Mouse (Mus musculus) hindbrain, embryonic 10.5 days (tissue): ENCODE results near the gene Psmb4. TPM values are rescaled to one million over a fixed set of nuclear protein-coding genes. Genes with fewer than 3 reads are reported as not detected.
"Not testable (repeated sequence)": the region's sequence is repeated elsewhere in the genome, so short reads cannot be mapped to it uniquely, and the experiment has no call there.

ENCODE experiments used
- DNase-seq: peaks from one replicate; pipeline ENCODE4 v3.0.0-alpha.2; 2017; ENCODE audit warnings: low spot score
- H3K27ac ChIP-seq: fragments of 300-500 bp; sonication (generic); 2 replicates; pipeline ENCODE4 v1.5.1; 2016; ENCODE audit warnings: mild to moderate bottlenecking, moderate library complexity
- H3K27me3 ChIP-seq: fragments of 300-500 bp; sonication (generic); 2 replicates; pipeline ENCODE4 v1.6.1; 2016; ENCODE audit warnings: mild to moderate bottlenecking; ENCODE audit not compliant: poor library complexity, insufficient read depth, severe bottlenecking
- H3K36me3 ChIP-seq: fragments of 300-500 bp; sonication (generic); 2 replicates; pipeline ENCODE4 v1.6.1; 2016; ENCODE audit warnings: mild to moderate bottlenecking, moderate library complexity
- H3K4me1 ChIP-seq: fragments of 300-500 bp; sonication (generic); replicated peaks from 2 replicates; pipeline ENCODE4 v1.6.1; 2016; ENCODE audit warnings: mild to moderate bottlenecking
- H3K4me3 ChIP-seq: fragments of 300-500 bp; sonication (generic); 2 replicates; pipeline ENCODE4 v1.5.1; 2016; ENCODE audit warnings: mild to moderate bottlenecking, moderate library complexity
- H3K9me3 ChIP-seq: fragments of 300-500 bp; sonication (generic); 2 replicates; pipeline ENCODE4 v1.6.1; 2016; ENCODE audit warnings: mild to moderate bottlenecking, moderate library complexity
- WGBS: fragments of 180-500 bp; shearing (Covaris S2); methylation state at CpG from one replicate; pipeline ENCODE4 v1.1.7; 2016; 5-methylcytosine and 5-hydroxymethylcytosine counted together
- polyA plus RNA-seq: library from polyadenylated mRNA; unstranded; fragments of >200 nt; fragmentation: Nextera tagmentation; extraction: Ambion mirVana; gene quantifications from 2 replicates; pipeline ENCODE4 v1.2.1, GENCODE M21; 2016

The Psmb4 gene
- polyA plus RNA-seq, 1 experiment from 2014 or later = 366 TPM

GRCm38 (mm10) chr3:94922333-94922732, 35.6 kb upstream of the Psmb4 start:
- Histone ChIP-seq H3K27ac (no peak overlapping the region), H3K27me3 (no peaks in the 10 kb centered on the region), H3K4me1 (peaks cover 7% of the 10 kb centered on the region), H3K36me3 (no peaks in the 10 kb centered on the region), H3K4me3 (no peak overlapping the region), H3K9me3 (no peaks in the 10 kb centered on the region)
- no peak for DNase-seq
- 67% methylated on average over 3 of the region's 3 CpGs for WGBS

GRCm38 (mm10) chr3:94921104-94921503, 34.3 kb upstream of the Psmb4 start:
- Histone ChIP-seq H3K4me3 (no peak overlapping the region), H3K36me3 (no peaks in the 10 kb centered on the region), H3K4me1 (peaks cover 7% of the 10 kb centered on the region), H3K27me3 (no peaks in the 10 kb centered on the region), H3K9me3 (no peaks in the 10 kb centered on the region), H3K27ac (no peak overlapping the region)
- 64% methylated on average over 3 of the region's 3 CpGs for WGBS
- no peak for DNase-seq

DNA sequence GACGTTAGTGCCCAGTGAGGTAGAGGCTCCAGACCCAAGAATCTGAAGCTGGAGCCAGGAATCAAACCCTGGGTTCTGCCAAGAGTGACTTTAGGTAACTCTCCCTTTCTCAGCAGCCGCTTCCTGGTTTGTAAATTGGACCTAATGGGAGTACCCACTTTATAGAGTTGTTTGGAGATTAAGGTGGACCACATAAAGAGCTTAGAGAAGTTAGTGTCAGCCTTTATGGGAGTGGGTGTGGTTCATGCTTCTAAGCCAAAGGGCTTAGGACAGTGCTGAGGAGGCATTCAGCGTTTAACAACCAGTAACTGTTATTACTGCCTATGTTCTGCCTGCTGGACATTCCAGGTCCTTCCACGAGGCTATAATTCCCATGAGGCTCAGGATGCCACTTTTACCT, 32.1 kb upstream of the Psmb4 start:
- H3K27me3 ChIP-seq = no peaks in the 10 kb centered on the region
- peaks cover 7% of the 10 kb centered on the region for H3K4me1 ChIP-seq
- H3K27ac ChIP-seq = no peak overlapping the region
- H3K4me3 ChIP-seq = no peak overlapping the region
- WGBS = 84% methylated on average over 4 of the region's 4 CpGs
- no peaks in the 10 kb centered on the region for H3K36me3 ChIP-seq
- no peak for DNase-seq
- no peaks in the 10 kb centered on the region for H3K9me3 ChIP-seq

- H3K27me3 ChIP-seq = no peaks in the 10 kb centered on the region
- peak overlapping the region; percentile 50; the same call in 1 of the 2 replicates for H3K27ac ChIP-seq
- 60% methylated on average over 14 of the region's 14 CpGs for WGBS
- H3K9me3 ChIP-seq = no peaks in the 10 kb centered on the region
- H3K4me3 ChIP-seq = no peak overlapping the region
- no peak for DNase-seq
- no peaks in the 10 kb centered on the region for H3K36me3 ChIP-seq
- H3K4me1 ChIP-seq = peaks cover 7% of the 10 kb centered on the region
Measured at GRCm38 (mm10) chr3:94917816-94918361, 31.1 kb upstream of the Psmb4 start.

- Histone ChIP-seq H3K4me1 (peaks cover 7% of the 10 kb centered on the region), H3K27me3 (no peaks in the 10 kb centered on the region), H3K4me3 (no peak overlapping the region), H3K27ac (no peak overlapping the region), H3K36me3 (no peaks in the 10 kb centered on the region), H3K9me3 (no peaks in the 10 kb centered on the region)
- DNase-seq = no peak
- WGBS = 91% methylated on average over 7 of the region's 7 CpGs
Measured at GRCm38 (mm10) chr3:94915903-94916741, 29.4 kb upstream of the Psmb4 start.

- no peak overlapping the region for H3K27ac ChIP-seq
- H3K4me3 ChIP-seq = no peak overlapping the region
- H3K9me3 ChIP-seq = no peaks in the 10 kb centered on the region
- H3K36me3 ChIP-seq = no peaks in the 10 kb centered on the region
- 74% methylated on average over 5 of the region's 5 CpGs for WGBS
- no peaks in the 10 kb centered on the region for H3K27me3 ChIP-seq
- DNase-seq = no peak
- peaks cover 7% of the 10 kb centered on the region for H3K4me1 ChIP-seq
Measured at GRCm38 (mm10) chr3:94913801-94914200, 27.0 kb upstream of the Psmb4 start.

- Histone ChIP-seq H3K27ac (no peak overlapping the region), H3K4me3 (no peak overlapping the region), H3K4me1 (no peaks in the 10 kb centered on the region), H3K27me3 (no peaks in the 10 kb centered on the region), H3K9me3 (no peaks in the 10 kb centered on the region), H3K36me3 (no peaks in the 10 kb centered on the region)
- no peak for DNase-seq
- WGBS = 72% methylated on average over 2 of the region's 2 CpGs
Measured at GRCm38 (mm10) chr3:94911050-94911693, 24.4 kb upstream of the Psmb4 start.

GRCm38 (mm10) chr3:94906482-94906881, 19.7 kb upstream of the Psmb4 start:
- WGBS = 66% methylated on average over 1 of the region's 1 CpGs

GRCm38 (mm10) chr3:94904759-94905158, 18.0 kb upstream of the Psmb4 start:
- not testable (repeated sequence) for H3K36me3 ChIP-seq, H3K4me3 ChIP-seq, DNase-seq, H3K4me1 ChIP-seq, H3K27ac ChIP-seq, H3K27me3 ChIP-seq, H3K9me3 ChIP-seq
- 65% methylated on average over 3 of the region's 3 CpGs for WGBS

More at GRCm38 (mm10) chr3:94906482-94906881, 19.7 kb upstream of the Psmb4 start:
- Histone ChIP-seq H3K36me3 (no peaks in the 10 kb centered on the region), H3K9me3 (no peaks in the 10 kb centered on the region), H3K27me3 (no peaks in the 10 kb centered on the region), H3K4me1 (0 out of 2 replicates have a peak, but pooled peaks cover 2% of the 10 kb centered on the region), H3K27ac (no peak overlapping the region), H3K4me3 (no peak overlapping the region)
- DNase-seq = no peak

GRCm38 (mm10) chr3:94902747-94903146, 16.0 kb upstream of the Psmb4 start:
- DNase-seq = peak; percentile 52
- no peaks in the 10 kb centered on the region for H3K36me3 ChIP-seq
- no peaks in the 10 kb centered on the region for H3K27me3 ChIP-seq
- 24% methylated on average over 7 of the region's 7 CpGs for WGBS
- H3K4me1 ChIP-seq = 0 out of 2 replicates have a peak, but pooled peaks cover 2% of the 10 kb centered on the region
- H3K9me3 ChIP-seq = no peaks in the 10 kb centered on the region
- H3K27ac ChIP-seq = no peak overlapping the region
- H3K4me3 ChIP-seq = no peak overlapping the region

- Histone ChIP-seq H3K36me3 (no peaks in the 10 kb centered on the region), H3K27ac (no peak overlapping the region), H3K9me3 (no peaks in the 10 kb centered on the region), H3K4me3 (no peak overlapping the region), H3K4me1 (no peaks in the 10 kb centered on the region), H3K27me3 (no peaks in the 10 kb centered on the region)
- no peak for DNase-seq
- 83% methylated on average over 3 of the region's 3 CpGs for WGBS
Measured at GRCm38 (mm10) chr3:94894076-94894475, 7.3 kb upstream of the Psmb4 start.

- no peak for DNase-seq
- no peaks in the 10 kb centered on the region for H3K27me3 ChIP-seq
- no peak overlapping the region for H3K27ac ChIP-seq
- no peak overlapping the region for H3K4me3 ChIP-seq
- no peaks in the 10 kb centered on the region for H3K9me3 ChIP-seq
- peaks cover 22% of the 10 kb centered on the region for H3K4me1 ChIP-seq
- peaks cover 22% of the 10 kb centered on the region for H3K36me3 ChIP-seq
Measured at GRCm38 (mm10) chr3:94888595-94888994, 1.8 kb upstream of the Psmb4 start.

GRCm38 (mm10) chr3:94882579-94882978, 4.2 kb downstream of the Psmb4 start:
- no peak overlapping the region for H3K4me3 ChIP-seq
- no peak overlapping the region for H3K27ac ChIP-seq
- H3K4me1 ChIP-seq = peaks cover 22% of the 10 kb centered on the region
- 90% methylated on average over 3 of the region's 3 CpGs for WGBS
- DNase-seq = no peak
- H3K27me3 ChIP-seq = no peaks in the 10 kb centered on the region
- no peaks in the 10 kb centered on the region for H3K9me3 ChIP-seq
- H3K36me3 ChIP-seq = peaks cover 82% of the 10 kb centered on the region
